Mouse (Mus musculus): ENCODE measurements around the gene Mast4.

- no peak for TF ChIP-seq CTCF (IDR thresholded peaks at IDR 0.05 in 2 of 3, conservative IDR thresholded peaks at IDR 0.05 in 1 of 3; ENCODE audit: control insufficient read depth in 1 of 3, insufficient read depth in 1 of 3, low read depth in 2 of 3, low read length in 3 of 3, poor library complexity in 1 of 3, severe bottlenecking in 1 of 3)
- no peak for TF ChIP-seq TAL1 (IDR thresholded peaks at IDR 0.05; ENCODE audit: low read length)
- TF ChIP-seq TCF12 (IDR thresholded peaks at IDR 0.05; ENCODE audit: low read depth, low read length), result no peak
- no peak for TF ChIP-seq TBP (IDR thresholded peaks at IDR 0.05; ENCODE audit: low read depth, low read length)
- TF ChIP-seq ZNF384 (IDR thresholded peaks at IDR 0.05; ENCODE audit: low read depth, low read length), result no peak
- TF ChIP-seq ZC3H11A (IDR thresholded peaks at IDR 0.05; ENCODE audit: low read depth, low read length), result no peak
- TF ChIP-seq RAD21 (IDR thresholded peaks at IDR 0.05; ENCODE audit: low read depth, low read length), result no peak
- no peak for TF ChIP-seq GABPA (IDR thresholded peaks at IDR 0.05; ENCODE audit: low read depth, low read length)
- TF ChIP-seq NRF1 (IDR thresholded peaks at IDR 0.05; ENCODE audit: insufficient read depth, low read depth, low read length, poor library complexity, severe bottlenecking), result no peak
- TF ChIP-seq POLR2AphosphoS5 (IDR thresholded peaks at IDR 0.05; ENCODE audit: borderline replicate concordance, low read depth, low read length), result no peak
Measured at GRCm38 (mm10) chr13:102888211-102888610, 446.1 kb downstream of the Mast4 start.

Measured in MEL (cell line).